Mouse (Mus musculus): ENCODE results near the gene Neurl4. TPM values are rescaled to one million over a fixed set of nuclear protein-coding genes. Genes with fewer than 3 reads are reported as not detected.
"Not testable (repeated sequence)": the region's sequence is repeated elsewhere in the genome, so short reads cannot be mapped to it uniquely, and the experiment has no call there.

Neurl4 gene
- total RNA-seq, 2 experiments from 2014 or later: 122 to 125 TPM

DNA sequence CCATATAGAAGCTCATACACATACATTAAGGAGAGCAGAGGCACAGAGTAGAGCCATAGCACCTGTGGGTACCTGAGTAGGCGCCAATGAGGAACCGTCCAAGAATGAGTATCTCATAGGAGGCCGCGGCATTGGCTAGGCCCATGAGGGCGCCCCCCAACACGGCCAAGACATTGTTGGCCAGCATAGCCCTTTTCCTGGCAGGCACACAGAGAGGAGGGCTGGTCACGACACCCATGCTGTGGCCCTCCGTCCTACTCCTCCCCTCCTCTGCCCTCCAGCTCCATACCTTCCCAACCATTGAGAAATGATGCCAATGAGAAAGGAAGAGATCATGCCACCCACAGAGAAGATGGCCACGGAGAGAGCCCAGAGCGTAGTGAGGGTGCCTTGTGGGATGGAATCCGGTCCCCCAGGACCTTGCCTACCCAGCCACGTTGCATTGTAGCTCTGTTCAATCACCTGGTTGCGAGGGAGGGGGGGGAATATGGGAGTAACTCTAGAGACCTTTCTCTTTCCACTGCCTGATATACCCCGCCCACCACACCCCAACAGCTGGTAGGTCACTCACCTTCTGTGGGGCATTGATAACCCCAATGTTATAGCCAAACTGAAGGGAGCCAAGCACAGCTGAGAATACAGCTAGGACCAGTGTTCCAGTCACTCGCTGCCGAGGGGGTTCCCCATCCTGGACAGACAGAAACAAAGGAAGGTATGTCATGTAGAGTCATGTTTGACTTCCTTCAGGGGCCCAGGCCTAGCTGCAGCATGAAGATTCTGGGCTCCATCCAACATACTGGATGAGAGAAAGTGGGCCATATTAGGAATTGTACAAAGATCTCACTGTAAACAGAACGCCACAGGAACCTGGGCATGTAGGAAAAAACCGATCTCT lies 45.4 kb downstream of the Neurl4 start:
- Histone ChIP-seq H3K4me3 (no peak overlapping the region), H3K27ac (no peak overlapping the region)
- no peak for DNase-seq (ENCODE audit: low spot score in 2 of 2)
- no peak for TF ChIP-seq CTCF (conservative IDR thresholded peaks at IDR 0.05)

GRCm38 (mm10) chr11:69947337-69948065 lies 46.6 kb downstream of the Neurl4 start:
- TF ChIP-seq CTCF (conservative IDR thresholded peaks at IDR 0.05): no peak
- no peak overlapping the region for H3K27ac ChIP-seq
- H3K4me3 ChIP-seq: peak overlapping the region; percentile 38
- DNase-seq (ENCODE audit: low spot score in 2 of 2): no peak

DNA sequence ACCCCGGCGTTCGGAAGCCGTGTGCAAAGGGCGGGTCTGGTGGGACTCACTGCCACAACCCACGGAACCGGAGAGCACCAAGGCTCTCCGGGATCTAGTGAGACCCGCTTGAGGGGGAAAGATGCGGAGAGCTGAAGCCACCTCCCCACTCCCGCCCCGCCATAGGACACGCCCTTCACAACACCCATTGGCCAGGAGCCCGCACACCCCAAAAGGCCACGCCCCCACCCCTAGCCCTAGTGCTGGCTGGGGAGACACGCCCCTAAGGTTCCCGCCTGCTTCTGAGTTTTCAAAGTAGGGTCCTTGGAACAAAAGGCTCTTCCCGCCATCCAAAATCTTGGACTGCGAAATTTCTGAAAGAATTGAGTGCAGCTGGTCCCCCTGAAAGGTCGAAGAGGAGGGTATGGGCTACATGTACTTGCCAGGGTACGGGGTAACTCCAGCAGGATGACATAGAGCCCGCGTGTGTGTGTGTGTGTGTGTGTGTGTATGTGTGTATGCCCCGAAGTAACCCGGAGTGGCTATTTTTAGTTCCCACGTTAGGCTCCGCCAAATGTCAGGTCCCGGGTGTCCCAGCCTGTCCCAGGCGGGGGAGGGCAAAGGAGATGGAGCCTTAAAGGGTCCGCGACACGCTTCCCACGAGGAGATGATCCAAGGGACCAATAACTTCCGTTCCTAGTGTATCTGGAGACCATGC lies 47.3 kb downstream of the Neurl4 start, which contains the start of gene Slc2a4:
TSS of gene Slc2a4 (minus strand) at position 123 of the 697 bp plus-strand sequence.
- peak; percentile 47 to 58 for DNase-seq (ENCODE audit: low spot score in 2 of 2)
- no peak within 1 kb of the TSS for H3K27ac ChIP-seq
- peak within 1 kb of the TSS; percentile 38 for H3K4me3 ChIP-seq
- TF ChIP-seq CTCF (conservative IDR thresholded peaks at IDR 0.05): no peak

GRCm38 (mm10) chr11:69948763-69949150 lies 47.9 kb downstream of the Neurl4 start:
- peak; percentile 92 for TF ChIP-seq CTCF (conservative IDR thresholded peaks at IDR 0.05)
- Histone ChIP-seq H3K27ac (no peak overlapping the region), H3K4me3 (peak overlapping the region; percentile 38; the same call in 1 of the 2 replicates)
- peak; percentile 46 to 76 for DNase-seq (ENCODE audit: low spot score in 2 of 2)

DNA sequence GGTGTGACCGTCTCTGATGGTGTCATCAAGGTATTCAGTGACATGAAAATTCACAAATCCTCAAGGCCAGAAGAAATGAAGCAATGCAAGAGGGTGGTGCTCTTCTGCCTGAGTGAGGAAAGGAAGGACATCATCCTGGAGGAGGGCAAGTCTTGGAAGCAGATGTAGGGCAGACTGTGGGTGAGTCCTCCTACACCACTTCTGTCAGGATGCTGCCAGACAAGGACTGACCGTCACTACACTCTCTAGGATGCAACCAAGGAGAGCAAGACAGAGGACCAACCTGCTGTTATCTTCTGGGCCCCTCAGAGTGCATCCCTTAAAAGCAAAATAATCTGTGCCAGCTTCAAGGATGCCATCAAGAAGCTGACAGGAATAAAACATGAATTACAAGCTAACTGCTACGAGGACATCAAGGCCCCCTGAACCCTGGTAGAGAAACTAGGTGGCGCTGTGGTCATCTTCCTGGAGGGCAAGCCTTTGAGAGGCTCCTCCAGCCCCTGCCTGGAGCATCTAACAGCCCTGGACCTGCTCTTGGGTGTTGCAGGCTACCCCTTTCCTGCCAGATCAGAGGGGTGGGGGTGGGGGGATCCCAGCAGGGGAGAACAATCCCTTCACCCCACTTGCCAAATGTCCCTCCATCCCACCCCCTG lies 50.1 kb downstream of the Neurl4 start:
- DNase-seq (ENCODE audit: low spot score in 2 of 2): no peak
- TF ChIP-seq CTCF (conservative IDR thresholded peaks at IDR 0.05): peak; percentile 43
- H3K27ac ChIP-seq: no peak overlapping the region
- H3K4me3 ChIP-seq: no peak overlapping the region

DNA sequence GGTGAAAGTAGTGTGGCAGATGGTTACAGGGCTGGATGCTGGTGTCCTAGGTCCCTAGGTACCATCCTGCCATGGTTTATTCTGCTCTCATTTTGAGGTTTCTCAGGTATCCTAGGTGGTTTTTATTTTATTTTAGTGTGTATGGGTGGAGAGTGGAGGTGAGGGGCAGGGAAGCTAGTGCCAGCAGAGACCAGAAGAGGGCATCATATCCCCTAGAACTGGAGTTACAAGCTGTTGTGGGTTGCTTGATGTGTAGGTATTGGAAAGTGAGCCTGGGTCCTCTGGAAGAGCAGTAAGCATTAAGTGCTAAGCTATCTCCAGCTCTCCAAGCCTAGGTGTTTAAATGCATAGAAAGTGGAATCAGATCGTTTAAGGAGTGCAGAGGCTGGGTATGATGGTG lies 51.4 kb downstream of the Neurl4 start:
- TF ChIP-seq CTCF (conservative IDR thresholded peaks at IDR 0.05): no peak; the same call in 1 of the 2 replicates
- Histone ChIP-seq H3K4me3 (no peak overlapping the region), H3K27ac (no peak overlapping the region)
- DNase-seq (ENCODE audit: low spot score in 2 of 2): no peak

GRCm38 (mm10) chr11:69953267-69953915 lies 52.5 kb downstream of the Neurl4 start:
- no peak for DNase-seq (ENCODE audit: low spot score in 2 of 2)
- no peak for TF ChIP-seq CTCF (conservative IDR thresholded peaks at IDR 0.05)
- Histone ChIP-seq H3K4me3 (no peak overlapping the region), H3K27ac (no peak overlapping the region)

- H3K4me3 ChIP-seq; DNase-seq (ENCODE audit: low spot score in 2 of 2); H3K27ac ChIP-seq: not testable (repeated sequence)
These were observed 54.7 kb downstream of the Neurl4 start for GRCm38 (mm10) chr11:69955618-69956017.

DNA sequence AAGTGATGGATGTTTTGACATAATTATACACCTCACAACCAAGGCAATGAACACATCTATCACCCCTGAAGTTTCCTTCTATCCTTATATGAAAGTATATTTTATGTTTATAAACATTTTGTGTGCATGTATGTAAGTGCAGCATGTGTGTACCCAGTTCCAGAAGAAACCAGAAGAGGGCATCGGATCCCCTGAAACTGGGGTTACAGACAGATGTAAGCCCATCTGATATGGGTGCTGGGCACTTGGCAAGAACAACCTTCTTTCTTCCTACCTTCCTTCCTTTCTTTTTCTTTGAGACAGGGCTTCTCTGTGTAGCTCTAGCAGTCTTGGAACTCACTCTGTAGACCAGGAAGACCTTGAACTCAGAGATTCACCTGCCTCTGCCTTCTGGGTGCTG lies 55.3 kb downstream of the Neurl4 start:
- Histone ChIP-seq H3K4me3 (no peak overlapping the region), H3K27ac (no peak overlapping the region)
- peak; percentile 43 for TF ChIP-seq CTCF (conservative IDR thresholded peaks at IDR 0.05)
- no peak for DNase-seq (ENCODE audit: low spot score in 2 of 2)

- no peak overlapping the region for H3K4me3 ChIP-seq
- DNase-seq (ENCODE audit: low spot score in 2 of 2): no peak
- TF ChIP-seq CTCF (conservative IDR thresholded peaks at IDR 0.05): peak; percentile 58
- no peak overlapping the region for H3K27ac ChIP-seq
These were observed 59.7 kb downstream of the Neurl4 start for GRCm38 (mm10) chr11:69960616-69961015.

- Histone ChIP-seq H3K27ac (no peak overlapping the region), H3K4me3 (no peak overlapping the region)
- no peak for TF ChIP-seq CTCF (conservative IDR thresholded peaks at IDR 0.05)
- no peak for DNase-seq (ENCODE audit: low spot score in 2 of 2)
These were observed 61.0 kb downstream of the Neurl4 start for GRCm38 (mm10) chr11:69961841-69962240.

Small RNAs within 50 kb of the gene (microRNA-seq; reads per million reads assigned to microRNA genes)
- 0 reads per million in 2 experiments for gene Mir6924

Other genes with a start within 250 kb of the Neurl4 start
- under 1 TPM in 1 of 2 experiments, not detected in 1; 0.44 TPM for gene Sox15, start 245.8 kb upstream of the Neurl4 start, total RNA-seq (2021)
- gene Mpdu1, start 238.4 kb upstream of the Neurl4 start, total RNA-seq (2021): 10 to 100 TPM; 54.9 to 59.3 TPM
- gene Cd68, start 234.9 kb upstream of the Neurl4 start, total RNA-seq (2021): 10 to 100 TPM in 1 of 2 experiments, 1 to 10 TPM in 1; 9.7 to 15.4 TPM
- gene Eif4a1, start 228.6 kb upstream of the Neurl4 start, total RNA-seq (2021): 100 to 1,000 TPM; 342 to 344 TPM
- gene Senp3, start 219.0 kb upstream of the Neurl4 start, total RNA-seq (2021): 100 to 1,000 TPM; 108 to 132 TPM
- 1 to 10 TPM; 2.1 to 2.5 TPM for gene Tnfsf13, start 215.3 kb upstream of the Neurl4 start, total RNA-seq (2021)
- gene Tnfsf12, start 205.2 kb upstream of the Neurl4 start, total RNA-seq (2021): 1 to 10 TPM; 8.9 to 9.6 TPM
- gene Tnfsfm13, start 205.0 kb upstream of the Neurl4 start, total RNA-seq (2021): 1 to 10 TPM; 1.6 to 2.2 TPM
- 10 to 100 TPM; 64.6 to 65.4 TPM for gene Polr2a, start 142.4 kb upstream of the Neurl4 start, total RNA-seq (2021)
- gene Slc35g3, start 139.1 kb upstream of the Neurl4 start, total RNA-seq (2021): not detected
- 100 to 1,000 TPM; 122 to 133 TPM for gene Zbtb4, start 135.2 kb upstream of the Neurl4 start, total RNA-seq (2021)
- 1 to 10 TPM; 1.1 to 1.3 TPM for gene Chrnb1, start 105.1 kb upstream of the Neurl4 start, total RNA-seq (2021)
- gene Fgf11, start 99.2 kb upstream of the Neurl4 start, total RNA-seq (2021): 10 to 100 TPM; 25.6 to 28.0 TPM
- not detected for gene Tmem102, start 95.4 kb upstream of the Neurl4 start, total RNA-seq (2021)
- gene Gm39566, start 85.8 kb upstream of the Neurl4 start, total RNA-seq (2021): not detected
- not detected for gene Spem2, start 82.6 kb upstream of the Neurl4 start, total RNA-seq (2021)
- under 1 TPM; 0.34 to 0.49 TPM for gene Spem1, start 78.9 kb upstream of the Neurl4 start, total RNA-seq (2021)
- gene Nlgn2, start 63.3 kb upstream of the Neurl4 start, total RNA-seq (2021): 100 to 1,000 TPM; 197 to 201 TPM
- gene Tmem256, start 62.6 kb upstream of the Neurl4 start, total RNA-seq (2021): 100 to 1,000 TPM; 113 to 114 TPM
- gene Plscr3, start 54.7 kb upstream of the Neurl4 start, total RNA-seq (2021): 10 to 100 TPM; 17.1 to 19.8 TPM
- not detected for gene Tnk1, start 42.3 kb upstream of the Neurl4 start, total RNA-seq (2021)
- not detected for gene Tmem95, start 23.1 kb upstream of the Neurl4 start, total RNA-seq (2021)
- 1 to 10 TPM; 1.3 to 1.4 TPM for gene Kctd11, start 19.7 kb upstream of the Neurl4 start, total RNA-seq (2021)
- gene Acap1, start 5.5 kb upstream of the Neurl4 start, total RNA-seq (2021): not detected
- gene 2810408A11Rik, start 85 bp upstream of the Neurl4 start, total RNA-seq (2021): 1 to 10 TPM in 1 of 2 experiments, under 1 TPM in 1; 0.64 to 1.0 TPM
- gene Gps2, start 12.8 kb downstream of the Neurl4 start, total RNA-seq (2021): 10 to 100 TPM; 35.6 to 41.5 TPM
- 100 to 1,000 TPM; 413 to 441 TPM for gene Eif5a, start 20.9 kb downstream of the Neurl4 start, total RNA-seq (2021)
- gene Ybx2, start 34.7 kb downstream of the Neurl4 start, total RNA-seq (2021): 10 to 100 TPM; 12.4 to 14.5 TPM
- 1 to 10 TPM; 1.8 to 2.2 TPM for gene Slc2a4, start 47.1 kb downstream of the Neurl4 start, total RNA-seq (2021)
- gene Cldn7, start 63.7 kb downstream of the Neurl4 start, total RNA-seq (2021): not detected
- gene Ctdnep1, start 80.1 kb downstream of the Neurl4 start, total RNA-seq (2021): 100 to 1,000 TPM; 106 to 114 TPM
- 10 to 100 TPM; 72.8 to 72.9 TPM for gene Elp5, start 81.4 kb downstream of the Neurl4 start, total RNA-seq (2021)
- 100 to 1,000 TPM; 216 to 229 TPM for gene Gabarap, start 90.1 kb downstream of the Neurl4 start, total RNA-seq (2021)
- 10 to 100 TPM; 40.5 to 42.6 TPM for gene Phf23, start 94.7 kb downstream of the Neurl4 start, total RNA-seq (2021)
- gene Dvl2, start 99.5 kb downstream of the Neurl4 start, total RNA-seq (2021): 10 to 100 TPM; 40.6 to 45.3 TPM
- 10 to 100 TPM; 54.9 to 63.7 TPM for gene Acadvl, start 114.3 kb downstream of the Neurl4 start, total RNA-seq (2021)
- 100 to 1,000 TPM; 880 to 888 TPM for gene Dlg4, start 115.9 kb downstream of the Neurl4 start, total RNA-seq (2021)
- 1 to 10 TPM in 1 of 2 experiments, under 1 TPM in 1; 0.52 to 1.7 TPM for gene Asgr1, start 153.0 kb downstream of the Neurl4 start, total RNA-seq (2021)
- not detected for gene Asgr2, start 191.6 kb downstream of the Neurl4 start, total RNA-seq (2021)
- under 1 TPM in 1 of 2 experiments, not detected in 1; 0.46 TPM for gene Mgl2, start 229.3 kb downstream of the Neurl4 start, total RNA-seq (2021)

Measured in layer of hippocampus, adult 2 months (tissue).